Mouse (Mus musculus) spleen, postnatal 14 days (tissue): ENCODE results near the gene Zfp868.
"Not testable (repeated sequence)": the region's sequence is repeated elsewhere in the genome, so short reads cannot be mapped to it uniquely, and the experiment has no call there.

Experiments
- DNase-seq, 2 experiments: peaks; one replicate each; pipeline ENCODE4 v3.0.0; 2021 to 2022; ENCODE audit warnings: low spot score in 2 of 2

Zfp868 gene

GRCm38 (mm10) chr8:69625095-69625789 is at the start of gene Zfp868:
Gene Zfp868 (minus strand): TSS chr8:69625548.
- DNase-seq = peak; percentile 97 to 99

DNA sequence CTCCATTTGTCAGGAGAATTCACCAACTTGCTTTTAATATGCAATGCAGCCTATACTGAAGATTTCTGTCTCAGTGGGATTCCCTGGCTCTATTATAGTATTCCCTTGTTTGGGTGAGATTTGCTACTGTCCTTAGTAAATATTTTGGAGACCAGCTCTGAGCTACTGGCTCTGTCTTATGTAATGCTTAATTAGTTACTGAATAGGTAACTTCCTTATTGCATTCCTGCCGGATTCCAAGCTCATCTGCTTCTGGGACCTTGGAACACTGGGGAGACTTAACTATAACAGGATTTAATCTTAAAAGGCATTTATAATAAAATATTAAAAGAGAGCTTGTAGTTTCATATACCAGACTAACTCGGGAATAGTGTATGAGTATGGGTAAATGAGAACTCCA is 39.7 kb upstream of the Zfp868 start:
- DNase-seq = not testable (repeated sequence)

DNA sequence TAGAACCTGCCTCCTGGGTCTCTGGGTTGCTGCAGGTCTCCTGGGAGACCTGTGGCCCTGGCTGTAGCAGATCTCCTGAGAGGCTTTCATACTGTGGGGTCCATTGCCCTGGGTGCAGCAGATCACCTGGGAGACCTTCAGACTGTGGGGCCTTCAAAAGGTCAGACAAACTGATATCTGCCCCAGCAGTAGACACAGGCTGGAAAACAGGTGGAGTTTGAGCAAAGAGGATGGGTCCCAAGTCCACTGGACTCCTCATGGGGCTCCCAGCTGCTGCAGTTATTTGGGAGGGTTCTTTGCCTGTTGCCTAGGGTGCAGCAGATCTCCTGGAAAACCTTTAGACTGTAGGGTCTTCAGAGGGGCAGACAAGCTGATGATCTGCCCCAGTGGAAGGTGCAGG is 35.9 kb upstream of the Zfp868 start:
- DNase-seq = no peak

- DNase-seq = peak; percentile 46 to 59
These were observed 29.1 kb upstream of the Zfp868 start, which contains the start of gene Zfp964 for GRCm38 (mm10) chr8:69654358-69654981. Gene Zfp964 (plus strand): TSS chr8:69654479.

- DNase-seq = no peak
These were observed 28.5 kb upstream of the Zfp868 start for GRCm38 (mm10) chr8:69653808-69654357.

GRCm38 (mm10) chr8:69618078-69618477 is 7.3 kb downstream of the Zfp868 start:
- DNase-seq = no peak

- no peak for DNase-seq
These were observed 10.7 kb downstream of the Zfp868 start for GRCm38 (mm10) chr8:69614687-69615086.

DNA sequence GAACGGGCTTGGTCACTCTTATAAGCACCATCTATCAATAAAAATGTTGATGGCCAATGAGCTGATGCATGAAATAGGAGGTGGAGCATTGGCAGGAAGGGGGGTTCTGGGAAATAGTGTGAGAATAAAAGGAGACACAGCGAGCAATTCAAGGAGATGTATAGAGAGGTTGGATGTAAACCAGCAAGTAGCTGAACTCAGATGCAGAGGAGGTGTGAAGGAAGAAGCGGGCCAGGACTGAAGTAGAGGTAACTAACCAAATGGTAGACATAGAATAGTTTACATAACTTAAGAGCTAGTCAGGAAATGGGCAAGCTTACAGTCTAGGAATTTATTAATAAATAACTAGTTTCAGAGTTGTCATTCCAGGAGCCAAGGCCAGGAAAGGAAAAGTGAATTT is 27.8 kb downstream of the Zfp868 start:
- not testable (repeated sequence) for DNase-seq

GRCm38 (mm10) chr8:69584611-69585202 is 40.6 kb downstream of the Zfp868 start:
- DNase-seq = no peak

- DNase-seq = not testable (repeated sequence)
These were observed 41.1 kb downstream of the Zfp868 start for GRCm38 (mm10) chr8:69584201-69584600.
